Mouse (Mus musculus) CH12.LX (cell line): ENCODE results near the gene Arsa. TPM values are rescaled to one million over a fixed set of nuclear protein-coding genes. Genes with fewer than 3 reads are reported as not detected.
A peak's percentile ranks its signal among the peaks of the same experiment; 100 is the strongest.

Experiments
- DNase-seq: peaks from one replicate; pipeline ENCODE4 v3.0.0-alpha.2; 2013; ENCODE audit errors: extremely low read depth
- H3K27ac ChIP-seq: 2 replicates; pipeline ENCODE4 v1.5.1; 2012; ENCODE audit warnings: low read depth, mild to moderate bottlenecking, control low read depth, moderate library complexity; ENCODE audit not compliant: insufficient read depth
- H3K27me3 ChIP-seq: replicated peaks from 2 replicates; pipeline ENCODE3; 2012; ENCODE audit warnings: inconsistent platforms
- H3K36me3 ChIP-seq, 2 experiments: replicated peaks in 1 of 2; 2 replicates each; pipeline versions ENCODE3 to v1.6.1; 2012; ENCODE audit warnings: inconsistent platforms in 1 of 2, low read length in 1 of 2, mild to moderate bottlenecking in 1 of 2, mixed read lengths in 1 of 2, moderate library complexity in 1 of 2; ENCODE audit not compliant: control insufficient read depth in 1 of 2, insufficient read depth in 1 of 2
- H3K4me1 ChIP-seq, 2 experiments: 2 replicates each; pipeline ENCODE4 v1.6.1; 2012; ENCODE audit warnings: inconsistent platforms in 1 of 2, moderate library complexity in 1 of 2; ENCODE audit not compliant: insufficient read depth in 2 of 2, control insufficient read depth in 1 of 2
- H3K4me2 ChIP-seq: 2 replicates; pipeline ENCODE4 v1.6.1; 2012; ENCODE audit warnings: low read depth, mild to moderate bottlenecking, control low read depth; ENCODE audit not compliant: poor library complexity, insufficient read depth, severe bottlenecking
- H3K4me3 ChIP-seq, 3 experiments: fragments of 150-350 bp in 1 of 3; sonication (generic) in 1 of 3; replicated peaks in 1 of 3; 2 replicates each; pipeline versions ENCODE3 to v1.5.1; 2011 to 2012; ENCODE audit warnings: low read depth in 2 of 3, low read length in 2 of 3, mild to moderate bottlenecking in 2 of 3, moderate library complexity in 2 of 3, control low read depth in 1 of 3, improper control_type of control experiment in 1 of 3, inconsistent platforms in 1 of 3, mixed read lengths in 1 of 3; ENCODE audit not compliant: poor library complexity in 1 of 3
- H3K79me2 ChIP-seq: replicated peaks from 2 replicates; pipeline ENCODE4 v1.6.1; 2012; ENCODE audit warnings: mild to moderate bottlenecking, moderate library complexity; ENCODE audit not compliant: control insufficient read depth, poor library complexity, insufficient read depth, severe bottlenecking; ENCODE audit errors: extremely low read depth
- H3K9ac ChIP-seq: 2 replicates; pipeline ENCODE4 v1.6.1; 2012; ENCODE audit warnings: low read depth, mild to moderate bottlenecking, control low read depth, moderate library complexity; ENCODE audit not compliant: insufficient read depth
- H3K9me3 ChIP-seq: replicated peaks from 2 replicates; pipeline ENCODE3; 2012; ENCODE audit warnings: low read length, inconsistent platforms, mixed read lengths
- CHD1 ChIP-seq: IDR thresholded peaks from 2 replicates; pipeline ENCODE4 v1.6.1; 2012; ENCODE audit warnings: low read depth, low read length, improper control_type of control experiment, inconsistent platforms
- CHD2 ChIP-seq: IDR thresholded peaks from 2 replicates; pipeline ENCODE4 v1.6.1; 2011; ENCODE audit warnings: low read length, improper control_type of control experiment
- CTCF ChIP-seq, 2 experiments: IDR thresholded peaks in 1 of 2; conservative IDR thresholded peaks in 1 of 2; 2 replicates each; pipeline ENCODE4 v1.5.1; 2011 to 2012; ENCODE audit warnings: low read depth in 2 of 2, low read length in 2 of 2, improper control_type of control experiment in 1 of 2, inconsistent platforms in 1 of 2, mild to moderate bottlenecking in 1 of 2, moderate library complexity in 1 of 2
- E2F4 ChIP-seq: IDR thresholded peaks from 2 replicates; pipeline ENCODE4 v1.6.1; 2011; ENCODE audit warnings: low read depth, low read length, improper control_type of control experiment; ENCODE audit not compliant: insufficient replicate concordance
- HCFC1 ChIP-seq: IDR thresholded peaks from 2 replicates; pipeline ENCODE4 v1.6.1; 2012; ENCODE audit warnings: low read depth, mild to moderate bottlenecking, inconsistent platforms, low read length, improper control_type of control experiment
- JUND ChIP-seq: conservative IDR thresholded peaks from 2 replicates; pipeline ENCODE4 v1.6.1; 2011; ENCODE audit warnings: low read depth, low read length, improper control_type of control experiment
- KAT2A ChIP-seq: IDR thresholded peaks from 2 replicates; pipeline ENCODE4 v1.6.1; 2012; ENCODE audit warnings: low read length, improper control_type of control experiment, inconsistent platforms; ENCODE audit not compliant: insufficient replicate concordance
- MAFK ChIP-seq: IDR thresholded peaks from 2 replicates; pipeline ENCODE4 v1.6.1; 2011; ENCODE audit warnings: low read length, improper control_type of control experiment; ENCODE audit not compliant: insufficient replicate concordance
- MAX ChIP-seq: IDR thresholded peaks from 2 replicates; pipeline ENCODE4 v1.6.1; 2011; ENCODE audit warnings: low read length, improper control_type of control experiment
- MXI1 ChIP-seq: IDR thresholded peaks from 2 replicates; pipeline ENCODE4 v1.6.1; 2011; ENCODE audit warnings: mild to moderate bottlenecking, low read depth, low read length, improper control_type of control experiment
- NELFE ChIP-seq: IDR thresholded peaks from 2 replicates; pipeline ENCODE4 v1.6.1; 2011; ENCODE audit warnings: low read depth, low read length, improper control_type of control experiment
- NRF1 ChIP-seq: IDR thresholded peaks from 2 replicates; pipeline ENCODE4 v1.6.1; 2014; ENCODE audit warnings: low read depth, mild to moderate bottlenecking, inconsistent platforms, low read length, improper control_type of control experiment, moderate library complexity
- POLR2A ChIP-seq: IDR thresholded peaks from 2 replicates; pipeline ENCODE4 v1.6.1; 2011; ENCODE audit warnings: low read depth, mild to moderate bottlenecking, improper control_type of control experiment, low read length
- POLR2AphosphoS2 ChIP-seq: IDR thresholded peaks from 2 replicates; pipeline ENCODE4 v1.6.1; 2011; ENCODE audit warnings: low read depth, low read length, improper control_type of control experiment
- RAD21 ChIP-seq: IDR thresholded peaks from 2 replicates; pipeline ENCODE4 v1.6.1; 2011; ENCODE audit warnings: low read depth, mild to moderate bottlenecking, low read length, improper control_type of control experiment, moderate library complexity
- SMC3 ChIP-seq: IDR thresholded peaks from 2 replicates; pipeline ENCODE4 v1.6.1; 2011; ENCODE audit warnings: low read depth, low read length, improper control_type of control experiment
- TBP ChIP-seq: conservative IDR thresholded peaks from 2 replicates; pipeline ENCODE4 v1.6.1; 2011; ENCODE audit warnings: low read depth, low read length, improper control_type of control experiment
- UBTF ChIP-seq: IDR thresholded peaks from 2 replicates; pipeline ENCODE4 v1.6.1; 2012; ENCODE audit warnings: low read depth, mild to moderate bottlenecking, inconsistent platforms, low read length, improper control_type of control experiment, moderate library complexity
- USF1 ChIP-seq: IDR thresholded peaks from 2 replicates; pipeline ENCODE4 v1.6.1; 2014; ENCODE audit warnings: low read depth, mild to moderate bottlenecking, inconsistent platforms, low read length, improper control_type of control experiment
- ZC3H11A ChIP-seq: IDR thresholded peaks from 2 replicates; pipeline ENCODE4 v1.6.1; 2012; ENCODE audit warnings: low read depth, mild to moderate bottlenecking, inconsistent platforms, low read length, improper control_type of control experiment
- ZNF384 ChIP-seq: IDR thresholded peaks from 2 replicates; pipeline ENCODE4 v1.6.1; 2012; ENCODE audit warnings: low read depth, low read length, improper control_type of control experiment, inconsistent platforms
- dilution Hi-C: fragments of 300-500 bp; cut with MboI; formaldehyde crosslinking; loops from 2 replicates; pipeline ENCODE4 v1.14.3; 2020; ENCODE audit warnings: low sequenced_read_pairs; ENCODE audit not compliant: extremely low pct_unique_long_range_greater_than_20kb, extremely low pct_ligation_motif_present
- in situ Hi-C: fragments of 300-500 bp; cut with MboI; formaldehyde crosslinking; loops from 3 replicates; pipeline ENCODE4 v1.14.3; 2019; ENCODE audit warnings: low sequenced_read_pairs, low pct_ligation_motif_present, low pct_unique_long_range_greater_than_20kb, mixed read lengths
- polyA plus RNA-seq: library from polyadenylated mRNA; unstranded; fragments of >175 nt; gene quantifications from 2 replicates; pipeline ENCODE4 v1.2.1, GENCODE M21; 2012; ENCODE audit warnings: low read depth; ENCODE audit not compliant: insufficient read length
- total RNA-seq, 2 experiments: library from RNA; depleted of rRNA; stranded (reverse); fragments of 300-350 nt in 1 of 2; fragments of >200 nt in 1 of 2; gene quantifications; 2 replicates each; pipeline ENCODE4 v1.2.3; 2012 to 2014

Arsa gene
- total and polyA plus RNA-seq, 3 experiments = 9.3 to 10.3 (median 9.9) TPM

DNA sequence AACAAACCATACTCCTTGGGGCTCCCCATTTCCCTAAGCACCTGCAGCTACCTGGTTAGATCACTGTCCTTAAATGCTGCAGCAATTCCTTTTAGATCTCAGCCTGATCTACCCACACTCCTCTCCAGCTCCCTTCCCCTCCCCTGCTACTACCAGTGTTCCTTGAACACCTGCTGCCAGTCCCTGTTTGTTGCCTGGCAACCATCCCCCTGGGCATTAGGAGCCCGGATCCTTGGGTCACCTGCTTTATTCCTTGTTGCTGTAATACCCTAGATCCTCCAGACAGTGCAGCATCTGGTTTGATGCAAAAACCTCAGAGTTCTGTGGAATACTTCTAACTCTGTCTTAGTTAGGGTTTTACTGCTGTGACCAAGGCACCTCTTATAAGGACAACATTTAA, 12.2 kb downstream of the Arsa start:
- no peaks in the 10 kb centered on the region for H3K79me2 ChIP-seq
- dilution Hi-C loops = no loop called here
- H3K27ac ChIP-seq = no peak overlapping the region
- TF ChIP-seq JUND = no peak
- no peak for TF ChIP-seq ZNF384
- TF ChIP-seq KAT2A = no peak
- no peak for TF ChIP-seq CHD1
- no peak for TF ChIP-seq UBTF
- TF ChIP-seq ZC3H11A = no peak
- TF ChIP-seq NELFE = no peak
- TF ChIP-seq, all 38 proteins: peak for 0
- no peak overlapping the region for H3K9ac ChIP-seq
- DNase-seq = no peak
- in situ Hi-C loops = no loop called here
- H3K4me3 ChIP-seq = no peak overlapping the region
- H3K9me3 ChIP-seq = no peaks in the 10 kb centered on the region
- H3K27me3 ChIP-seq = peaks cover 44% of the 10 kb centered on the region
- H3K4me2 ChIP-seq = no peak overlapping the region
- H3K36me3 ChIP-seq = no peaks in the 10 kb centered on the region
- H3K4me1 ChIP-seq = no peaks in the 10 kb centered on the region

DNA sequence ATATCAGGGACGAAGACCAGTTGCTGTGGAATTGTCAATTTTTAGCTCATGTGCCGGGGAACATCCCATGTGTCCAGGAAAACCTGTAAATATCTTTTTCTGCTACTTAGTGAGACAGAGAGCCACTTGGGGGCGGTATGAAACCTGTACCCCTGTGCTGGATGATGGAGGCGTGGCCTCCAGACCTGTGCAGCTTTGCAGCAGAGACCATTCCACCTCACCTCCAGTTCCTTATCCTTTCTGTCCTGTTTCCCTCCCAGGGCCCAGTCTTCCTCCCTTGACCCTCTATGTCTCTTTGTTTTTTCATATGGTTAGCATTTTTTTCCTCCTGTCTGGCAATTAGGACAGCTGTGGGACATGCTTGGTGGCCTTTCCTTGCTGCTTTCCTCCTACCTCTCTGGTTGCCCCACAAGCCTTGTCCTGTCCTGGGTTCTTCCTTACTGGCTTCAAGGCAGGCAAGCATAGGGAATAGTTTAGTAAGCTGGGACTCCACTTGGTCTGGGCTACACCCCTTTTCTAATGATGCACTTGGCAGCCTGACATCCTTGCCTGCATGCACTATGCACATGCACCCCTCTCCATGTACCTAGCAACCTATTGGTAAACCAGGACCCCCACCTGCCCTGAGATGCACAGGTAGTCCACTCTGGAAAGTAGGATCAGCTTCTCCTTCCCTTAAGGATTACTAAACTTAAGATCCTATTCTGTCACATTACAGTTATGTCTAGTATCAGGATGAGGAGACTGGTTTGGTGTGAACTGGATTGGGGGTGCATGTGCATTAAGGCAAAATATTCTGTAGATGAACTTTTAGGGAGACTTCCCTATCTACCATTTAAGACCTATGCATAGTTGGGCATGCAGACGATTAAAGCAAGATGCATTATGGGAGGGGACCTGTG, 13.6 kb downstream of the Arsa start:
- Histone ChIP-seq H3K4me2 (no peak overlapping the region), H3K4me3 (no peak overlapping the region), H3K79me2 (no peaks in the 10 kb centered on the region), H3K36me3 (no peaks in the 10 kb centered on the region), H3K4me1 (peaks cover 3 to 5% of the 10 kb centered on the region in 2 experiments), H3K27me3 (peaks cover 55% of the 10 kb centered on the region), H3K9me3 (no peaks in the 10 kb centered on the region), H3K9ac (no peak overlapping the region), H3K27ac (no peak overlapping the region)
- TF ChIP-seq SMC3 (peak; percentile 23), MAFK (no peak), UBTF (no peak), NELFE (0 out of 2 replicates have a peak, but pooled peaks have one; percentile 17), POLR2AphosphoS2 (no peak), E2F4 (no peak), POLR2A (peak; percentile 69), CHD2 (no peak), HCFC1 (no peak), ZNF384 (no peak), MAX (no peak), CTCF (conservative IDR thresholded peaks at IDR 0.05 in 1 of 2, IDR thresholded peaks at IDR 0.05 in 1 of 2; ENCODE audit: low read depth in 2 of 2, low read length in 2 of 2) (peak in 1 of 2 experiments; percentile 53; a peak in 2 of 4 replicates), CHD1 (no peak), RAD21 (peak; percentile 38), KAT2A (no peak), NRF1 (no peak), USF1 (no peak), MXI1 (no peak), TBP (peak; percentile 86)
- dilution Hi-C loops (no loop called here), in situ Hi-C loops (no loop called here)
- peak; percentile 33 for DNase-seq
